Mouse (Mus musculus) ES-Bruce4 (cell line): ENCODE data around the gene Cbx7.

ENCODE experiments used
- CTCF ChIP-seq: IDR thresholded peaks from one replicate; pipeline ENCODE4 v1.8.1; 2011; ENCODE audit warnings: low read depth, low read length
- POLR2A ChIP-seq: IDR thresholded peaks from one replicate; pipeline ENCODE4 v1.8.1; 2011; ENCODE audit warnings: low read length; ENCODE audit not compliant: insufficient read depth

DNA sequence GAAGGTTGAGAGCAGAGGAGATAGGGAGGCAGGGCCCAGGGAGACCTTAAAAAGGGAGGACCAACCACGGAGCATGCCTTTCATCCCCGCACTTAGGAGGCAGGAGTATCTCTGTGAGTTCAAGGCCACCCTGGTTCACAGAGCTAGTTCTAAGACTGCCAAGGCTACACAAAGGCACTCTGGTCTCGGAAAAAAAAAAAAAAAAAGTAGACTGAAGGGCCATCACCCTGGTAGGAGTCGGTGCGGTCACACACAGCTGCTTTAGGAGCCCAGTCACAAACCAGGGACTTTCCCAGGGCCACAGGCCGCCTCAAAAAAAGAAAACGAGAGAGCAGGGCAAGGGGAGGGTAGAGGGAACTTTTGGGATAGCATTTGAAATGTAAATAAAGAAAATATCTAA lies 70.2 kb downstream of the Cbx7 start:
- TF ChIP-seq POLR2A (no peak), CTCF (no peak)
